Mouse (Mus musculus): ENCODE data around the gene Sfn.

GRCm38 (mm10) chr4:133626621-133627020 lies 24.7 kb upstream of the Sfn start:
- TF ChIP-seq GATA1 (IDR thresholded peaks at IDR 0.05; ENCODE audit: low read length) (no peak), TAL1 (IDR thresholded peaks at IDR 0.05; ENCODE audit: low read length) (no peak)
